Mouse (Mus musculus): Measurements from ENCODE around the gene Spag16. TPM values are rescaled to one million over a fixed set of nuclear protein-coding genes. Genes with fewer than 3 reads are reported as not detected.

Gene Spag16
- polyA plus RNA-seq, 1 experiment from 2014 or later: 0.70 TPM

GRCm38 (mm10) chr1:70283388-70283787, 456.6 kb downstream of the Spag16 start:
- H3K4me2 ChIP-seq: no peak overlapping the region
- no peaks in the 10 kb centered on the region for H3K4me1 ChIP-seq
- H3K36me3 ChIP-seq: no peaks in the 10 kb centered on the region
- no peak overlapping the region for H3K9ac ChIP-seq
- no peaks in the 10 kb centered on the region for H3K9me3 ChIP-seq
- H3K27ac ChIP-seq (replicated peaks): no peak overlapping the region
- no peaks in the 10 kb centered on the region for H3K27me3 ChIP-seq (replicated peaks)
- 76% methylated on average over 1 of the region's 1 CpGs for WGBS
- no peak overlapping the region for H3K4me3 ChIP-seq
- no peak for ATAC-seq (ENCODE audit: extremely low read depth, insufficient number of reproducible peaks, low FRiP score, low TSS enrichment)

GRCm38 (mm10) chr1:70284140-70284539, 457.4 kb downstream of the Spag16 start:
- no peak overlapping the region for H3K4me2 ChIP-seq
- H3K36me3 ChIP-seq: no peaks in the 10 kb centered on the region
- H3K9me3 ChIP-seq: no peaks in the 10 kb centered on the region
- H3K4me1 ChIP-seq: no peaks in the 10 kb centered on the region
- H3K27ac ChIP-seq (replicated peaks): no peak overlapping the region
- no peaks in the 10 kb centered on the region for H3K27me3 ChIP-seq (replicated peaks)
- ATAC-seq (ENCODE audit: extremely low read depth, insufficient number of reproducible peaks, low FRiP score, low TSS enrichment): no peak
- WGBS: 48% methylated on average over 1 of the region's 1 CpGs
- no peak overlapping the region for H3K4me3 ChIP-seq
- H3K9ac ChIP-seq: no peak overlapping the region

- WGBS: 67% methylated on average over 13 of the region's 13 CpGs
- Histone ChIP-seq H3K36me3 (no peaks in the 10 kb centered on the region), H3K4me3 (no peak overlapping the region), H3K9ac (no peak overlapping the region), H3K4me2 (no peak overlapping the region), H3K9me3 (no peaks in the 10 kb centered on the region), H3K27ac (replicated peaks) (no peak overlapping the region), H3K4me1 (no peaks in the 10 kb centered on the region), H3K27me3 (replicated peaks) (no peaks in the 10 kb centered on the region)
- no peak for ATAC-seq (ENCODE audit: extremely low read depth, insufficient number of reproducible peaks, low FRiP score, low TSS enrichment)
Measured at GRCm38 (mm10) chr1:70316128-70316765, 489.5 kb downstream of the Spag16 start.

GRCm38 (mm10) chr1:70320951-70321350, 494.2 kb downstream of the Spag16 start:
- Histone ChIP-seq H3K9me3 (no peaks in the 10 kb centered on the region), H3K27me3 (replicated peaks) (no peaks in the 10 kb centered on the region), H3K4me3 (no peak overlapping the region), H3K4me2 (no peak overlapping the region), H3K9ac (no peak overlapping the region), H3K36me3 (no peaks in the 10 kb centered on the region), H3K27ac (replicated peaks) (no peak overlapping the region), H3K4me1 (no peaks in the 10 kb centered on the region)
- WGBS: 69% methylated on average over 4 of the region's 4 CpGs
- no peak for ATAC-seq (ENCODE audit: extremely low read depth, insufficient number of reproducible peaks, low FRiP score, low TSS enrichment)

GRCm38 (mm10) chr1:70346179-70346578, 519.4 kb downstream of the Spag16 start:
- ATAC-seq (ENCODE audit: extremely low read depth, insufficient number of reproducible peaks, low FRiP score, low TSS enrichment): no peak
- Histone ChIP-seq H3K4me1 (no peaks in the 10 kb centered on the region), H3K9me3 (no peaks in the 10 kb centered on the region), H3K27ac (replicated peaks) (no peak overlapping the region), H3K36me3 (no peaks in the 10 kb centered on the region), H3K9ac (no peak overlapping the region), H3K27me3 (replicated peaks) (no peaks in the 10 kb centered on the region), H3K4me2 (no peak overlapping the region), H3K4me3 (no peak overlapping the region)
- 58% methylated on average over 2 of the region's 2 CpGs for WGBS

GRCm38 (mm10) chr1:70351371-70351770, 524.6 kb downstream of the Spag16 start:
- no peaks in the 10 kb centered on the region for H3K36me3 ChIP-seq
- WGBS: 69% methylated on average over 3 of the region's 3 CpGs
- H3K4me1 ChIP-seq: no peaks in the 10 kb centered on the region
- H3K27ac ChIP-seq (replicated peaks): no peak overlapping the region
- no peaks in the 10 kb centered on the region for H3K9me3 ChIP-seq
- H3K27me3 ChIP-seq (replicated peaks): no peaks in the 10 kb centered on the region
- ATAC-seq (ENCODE audit: extremely low read depth, insufficient number of reproducible peaks, low FRiP score, low TSS enrichment): no peak
- H3K9ac ChIP-seq: no peak overlapping the region
- H3K4me3 ChIP-seq: no peak overlapping the region
- no peak overlapping the region for H3K4me2 ChIP-seq

- Histone ChIP-seq H3K36me3 (no peaks in the 10 kb centered on the region), H3K4me1 (no peaks in the 10 kb centered on the region), H3K4me3 (no peak overlapping the region), H3K9me3 (no peaks in the 10 kb centered on the region), H3K27me3 (replicated peaks) (no peaks in the 10 kb centered on the region), H3K27ac (replicated peaks) (no peak overlapping the region), H3K9ac (no peak overlapping the region), H3K4me2 (no peak overlapping the region)
- no peak for ATAC-seq (ENCODE audit: extremely low read depth, insufficient number of reproducible peaks, low FRiP score, low TSS enrichment)
Measured at GRCm38 (mm10) chr1:70354014-70354413, 527.2 kb downstream of the Spag16 start.

- Histone ChIP-seq H3K4me1 (no peaks in the 10 kb centered on the region), H3K27me3 (replicated peaks) (no peaks in the 10 kb centered on the region), H3K36me3 (no peaks in the 10 kb centered on the region), H3K27ac (replicated peaks) (no peak overlapping the region), H3K9me3 (no peaks in the 10 kb centered on the region), H3K4me2 (no peak overlapping the region), H3K9ac (no peak overlapping the region), H3K4me3 (no peak overlapping the region)
- WGBS: 62% methylated on average over 4 of the region's 4 CpGs
- ATAC-seq (ENCODE audit: extremely low read depth, insufficient number of reproducible peaks, low FRiP score, low TSS enrichment): no peak
Measured at GRCm38 (mm10) chr1:70371721-70372120, 545.0 kb downstream of the Spag16 start.

- H3K27me3 ChIP-seq (replicated peaks): no peaks in the 10 kb centered on the region
- no peaks in the 10 kb centered on the region for H3K9me3 ChIP-seq
- no peak overlapping the region for H3K9ac ChIP-seq
- ATAC-seq (ENCODE audit: extremely low read depth, insufficient number of reproducible peaks, low FRiP score, low TSS enrichment): no peak
- no peak overlapping the region for H3K4me2 ChIP-seq
- no peak overlapping the region for H3K4me3 ChIP-seq
- 86% methylated on average over 7 of the region's 7 CpGs for WGBS
- H3K27ac ChIP-seq (replicated peaks): no peak overlapping the region
- no peaks in the 10 kb centered on the region for H3K36me3 ChIP-seq
- no peaks in the 10 kb centered on the region for H3K4me1 ChIP-seq
Measured at GRCm38 (mm10) chr1:70380096-70380495, 553.3 kb downstream of the Spag16 start.

- ATAC-seq (ENCODE audit: extremely low read depth, insufficient number of reproducible peaks, low FRiP score, low TSS enrichment): no peak
- Histone ChIP-seq H3K9ac (no peak overlapping the region), H3K36me3 (no peaks in the 10 kb centered on the region), H3K4me1 (no peaks in the 10 kb centered on the region), H3K4me3 (no peak overlapping the region), H3K9me3 (no peaks in the 10 kb centered on the region), H3K27me3 (replicated peaks) (no peaks in the 10 kb centered on the region), H3K4me2 (no peak overlapping the region), H3K27ac (replicated peaks) (no peak overlapping the region)
- WGBS: 72% methylated on average over 9 of the region's 9 CpGs
Measured at GRCm38 (mm10) chr1:70442209-70443080, 615.7 kb downstream of the Spag16 start.

GRCm38 (mm10) chr1:70479864-70480263, 653.1 kb downstream of the Spag16 start:
- Histone ChIP-seq H3K9ac (no peak overlapping the region), H3K4me2 (no peak overlapping the region), H3K4me1 (no peaks in the 10 kb centered on the region), H3K4me3 (no peak overlapping the region), H3K36me3 (no peaks in the 10 kb centered on the region), H3K27ac (replicated peaks) (no peak overlapping the region), H3K27me3 (replicated peaks) (no peaks in the 10 kb centered on the region), H3K9me3 (no peaks in the 10 kb centered on the region)
- ATAC-seq (ENCODE audit: extremely low read depth, insufficient number of reproducible peaks, low FRiP score, low TSS enrichment): no peak
- WGBS: 73% methylated on average over 1 of the region's 1 CpGs

- no peaks in the 10 kb centered on the region for H3K27me3 ChIP-seq (replicated peaks)
- no peak overlapping the region for H3K27ac ChIP-seq (replicated peaks)
- 0 out of 2 replicates have a peak, but pooled peaks cover 8% of the 10 kb centered on the region for H3K9me3 ChIP-seq
- no peaks in the 10 kb centered on the region for H3K36me3 ChIP-seq
- no peak overlapping the region for H3K9ac ChIP-seq
- H3K4me2 ChIP-seq: no peak overlapping the region
- H3K4me3 ChIP-seq: no peak overlapping the region
- no peaks in the 10 kb centered on the region for H3K4me1 ChIP-seq
- no peak for ATAC-seq (ENCODE audit: extremely low read depth, insufficient number of reproducible peaks, low FRiP score, low TSS enrichment)
Measured at GRCm38 (mm10) chr1:70518918-70519317, 692.1 kb downstream of the Spag16 start.

Measured in heart, embryonic 13.5 days (tissue).